Mouse (Mus musculus): Measurements from ENCODE around the gene Insr.

DNA sequence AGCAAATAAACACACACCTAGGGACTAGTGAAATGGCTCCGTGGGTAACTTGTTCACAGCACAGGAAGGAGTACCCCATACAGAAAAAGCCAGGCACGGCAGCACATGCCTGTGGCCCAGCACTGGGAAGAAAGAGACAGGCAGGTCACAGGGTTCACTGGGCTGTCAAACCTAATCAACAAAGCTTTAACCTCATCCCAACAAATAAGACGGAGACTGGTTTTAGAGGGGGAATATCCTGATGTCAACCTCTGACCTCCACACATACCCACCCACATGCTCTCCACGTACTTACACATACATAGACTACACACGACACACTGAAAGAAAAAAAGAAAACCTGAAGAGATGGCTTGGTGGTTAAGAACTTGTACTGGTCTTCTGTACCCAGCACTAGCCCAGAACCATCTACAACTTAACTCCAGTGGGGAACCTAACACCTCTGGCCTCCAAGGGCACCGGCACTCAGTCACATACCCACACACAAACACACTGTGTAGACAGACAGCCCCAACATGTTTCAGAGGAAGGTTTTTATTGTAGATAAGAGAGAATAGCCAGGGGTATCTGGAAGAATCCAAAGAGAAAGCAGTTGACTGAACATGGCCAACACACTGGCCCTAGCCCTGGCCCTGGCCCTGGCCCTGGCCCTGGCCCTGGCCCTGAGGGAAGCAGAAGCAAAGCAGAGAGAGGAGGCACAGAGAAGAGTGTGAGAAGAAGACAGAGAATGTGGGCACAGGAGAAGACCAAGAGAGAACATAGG, 12.6 kb downstream of the Insr start:
- TF ChIP-seq CTCF (IDR thresholded peaks at IDR 0.05; ENCODE audit: borderline replicate concordance, extremely low read depth, insufficient read depth, insufficient read length) = no peak
- no peak for TF ChIP-seq POLR2A (IDR thresholded peaks at IDR 0.05; ENCODE audit: borderline replicate concordance, extremely low read depth, insufficient read depth, insufficient read length, poor library complexity, severe bottlenecking)

Measured in brain, embryonic 14.5 days (tissue).